Mouse (Mus musculus) forebrain, embryonic 11.5 days (tissue): ENCODE data around the gene Uhmk1. TPM values are rescaled to one million over a fixed set of nuclear protein-coding genes. Genes with fewer than 3 reads are reported as not detected.

Source experiments
- ATAC-seq: fragments of 200-750 bp; cut with Nextera tagmentation; replicated peaks from 2 replicates; pipeline ENCODE4 v1.8.0; 2017; ENCODE audit warnings: moderate TSS enrichment; ENCODE audit not compliant: low FRiP score
- DNase-seq: peaks from one replicate; pipeline ENCODE4 v3.0.0-alpha.2; 2017; ENCODE audit warnings: low spot score
- H3K27ac ChIP-seq: fragments of 300-500 bp; sonication (generic); 2 replicates; pipeline ENCODE4 v1.5.1; 2014; ENCODE audit warnings: low read depth, low read length
- H3K27me3 ChIP-seq: fragments of 300-500 bp; sonication (generic); 2 replicates; pipeline ENCODE4 v1.6.1; 2014; ENCODE audit warnings: mild to moderate bottlenecking, low read length, mixed read lengths; ENCODE audit not compliant: control insufficient read depth, insufficient read depth
- H3K36me3 ChIP-seq: fragments of 300-500 bp; sonication (generic); 2 replicates; pipeline ENCODE4 v1.6.1; 2014; ENCODE audit warnings: mild to moderate bottlenecking, low read length, moderate library complexity, mixed read lengths; ENCODE audit not compliant: control insufficient read depth, insufficient read depth
- H3K4me1 ChIP-seq: fragments of 300-500 bp; sonication (generic); replicated peaks from 2 replicates; pipeline ENCODE4 v1.6.1; 2014; ENCODE audit warnings: low read length, mixed read lengths; ENCODE audit not compliant: control insufficient read depth, insufficient read depth
- H3K4me2 ChIP-seq: fragments of 300-500 bp; sonication (generic); 2 replicates; pipeline ENCODE4 v1.6.1; 2014; ENCODE audit warnings: low read depth, mild to moderate bottlenecking, low read length, moderate library complexity, mixed read lengths; ENCODE audit not compliant: severe bottlenecking
- H3K4me3 ChIP-seq: fragments of 300-500 bp; sonication (generic); 2 replicates; pipeline ENCODE4 v1.5.1; 2014; ENCODE audit warnings: low read depth, low read length
- H3K9ac ChIP-seq: fragments of 300-500 bp; sonication (generic); 2 replicates; pipeline ENCODE4 v1.6.1; 2014; ENCODE audit warnings: low read length
- H3K9me3 ChIP-seq: fragments of 300-500 bp; sonication (generic); 2 replicates; pipeline ENCODE4 v1.6.1; 2016; ENCODE audit warnings: low read length, mixed read lengths; ENCODE audit not compliant: control insufficient read depth
- WGBS: fragments of 180-500 bp; shearing (Covaris S2); extraction: QIAGEN DNeasy Blood & Tissue Kit; methylation state at CpG from one replicate; pipeline ENCODE4 v1.1.7; 2014; 5-methylcytosine and 5-hydroxymethylcytosine counted together
- polyA plus RNA-seq: library from polyadenylated mRNA; unstranded; fragments of >200 nt; fragmentation: Nextera tagmentation; extraction: Ambion mirVana; gene quantifications from 2 replicates; pipeline ENCODE4 v1.2.1, GENCODE M21; 2014

Gene Uhmk1
- polyA plus RNA-seq, 1 experiment from 2014 or later: 16.7 TPM

GRCm38 (mm10) chr1:170152552-170152951 is 62.6 kb downstream of the Uhmk1 start:
- DNase-seq: no peak
- ATAC-seq: no peak
- no peaks in the 10 kb centered on the region; the same call in 1 of the 2 replicates for H3K36me3 ChIP-seq
- no peaks in the 10 kb centered on the region for H3K27me3 ChIP-seq
- H3K27ac ChIP-seq: no peak overlapping the region
- no peak overlapping the region for H3K4me2 ChIP-seq
- 83% methylated on average over 2 of the region's 2 CpGs for WGBS
- no peaks in the 10 kb centered on the region for H3K9me3 ChIP-seq
- H3K9ac ChIP-seq: no peak overlapping the region
- no peak overlapping the region for H3K4me3 ChIP-seq
- H3K4me1 ChIP-seq: no peaks in the 10 kb centered on the region

GRCm38 (mm10) chr1:170150870-170151269 is 64.3 kb downstream of the Uhmk1 start:
- Histone ChIP-seq H3K4me1 (no peaks in the 10 kb centered on the region), H3K4me3 (no peak overlapping the region), H3K27ac (no peak overlapping the region), H3K9ac (no peak overlapping the region), H3K36me3 (no peaks in the 10 kb centered on the region; the same call in 1 of the 2 replicates), H3K4me2 (no peak overlapping the region), H3K27me3 (no peaks in the 10 kb centered on the region), H3K9me3 (no peaks in the 10 kb centered on the region)
- ATAC-seq (no peak), DNase-seq (no peak)
- 86% methylated on average over 6 of the region's 6 CpGs for WGBS

DNA sequence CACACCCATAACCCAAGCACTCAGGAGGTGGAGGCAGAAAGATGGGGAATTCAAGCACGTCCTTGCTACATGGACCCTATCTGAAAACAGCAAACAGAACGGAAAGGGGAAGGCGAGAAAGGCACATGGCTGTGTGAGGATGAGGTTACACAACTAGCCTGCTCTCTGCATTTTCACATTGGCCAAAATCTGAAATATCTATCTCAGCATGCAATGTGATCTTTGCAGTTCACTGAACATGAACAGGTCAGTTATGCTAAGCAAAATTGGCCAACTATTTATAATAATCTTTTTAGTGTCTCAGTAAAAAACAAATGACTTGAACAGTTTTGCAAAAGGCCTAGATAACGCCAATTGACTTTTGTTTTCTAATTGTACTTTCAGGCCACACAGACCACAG is 65.4 kb downstream of the Uhmk1 start:
- Histone ChIP-seq H3K27me3 (no peaks in the 10 kb centered on the region), H3K36me3 (no peaks in the 10 kb centered on the region; the same call in 1 of the 2 replicates), H3K4me3 (no peak overlapping the region), H3K4me1 (no peaks in the 10 kb centered on the region), H3K9me3 (no peaks in the 10 kb centered on the region), H3K4me2 (no peak overlapping the region), H3K27ac (no peak overlapping the region), H3K9ac (no peak overlapping the region)
- DNase-seq (no peak), ATAC-seq (no peak)
- WGBS: 89% methylated on average over 4 of the region's 4 CpGs

- Histone ChIP-seq H3K4me3 (no peak overlapping the region), H3K9me3 (no peaks in the 10 kb centered on the region), H3K27ac (no peak overlapping the region), H3K4me1 (no peaks in the 10 kb centered on the region), H3K36me3 (no peaks in the 10 kb centered on the region; the same call in 1 of the 2 replicates), H3K4me2 (no peak overlapping the region), H3K9ac (no peak overlapping the region), H3K27me3 (no peaks in the 10 kb centered on the region)
- 92% methylated on average over 6 of the region's 6 CpGs for WGBS
- ATAC-seq (no peak), DNase-seq (no peak)
Observed at GRCm38 (mm10) chr1:170148536-170148935, 66.7 kb downstream of the Uhmk1 start.

DNA sequence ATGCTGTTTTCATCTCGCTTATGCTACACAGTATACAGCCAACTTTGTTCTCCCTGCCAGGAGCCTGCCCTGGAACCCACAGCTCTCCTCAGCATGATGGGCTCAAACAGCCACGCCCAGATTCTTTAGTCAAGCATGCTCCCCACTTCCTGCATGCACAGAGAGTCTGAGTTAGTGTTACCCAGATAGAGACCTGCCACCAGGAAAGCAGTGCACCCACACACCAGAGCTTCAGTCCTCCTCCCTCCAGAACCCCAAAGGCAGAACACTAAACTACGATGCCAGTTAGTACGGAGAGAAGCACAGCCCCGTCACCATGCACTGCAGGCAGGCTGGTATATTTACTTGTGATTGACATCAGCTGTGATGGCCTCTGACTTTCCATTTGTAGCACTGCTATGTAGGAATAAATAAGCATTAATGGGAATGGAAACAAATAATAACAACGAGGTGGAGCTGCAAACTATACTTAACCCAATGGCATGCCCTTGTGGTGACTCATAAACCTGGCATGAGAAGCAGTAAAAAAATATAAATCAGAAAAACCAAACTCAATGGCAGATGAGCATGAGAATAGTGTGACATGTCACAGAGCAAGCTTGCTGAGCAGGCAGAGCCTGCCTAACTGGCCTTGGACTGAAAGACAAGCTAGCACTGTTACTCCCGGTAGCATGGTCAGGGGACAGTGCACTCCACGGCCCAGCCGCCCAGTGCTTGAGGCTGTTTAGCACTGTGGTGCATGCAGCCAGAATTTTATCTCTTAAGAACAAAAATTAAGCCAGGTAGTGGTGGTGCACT is 67.3 kb downstream of the Uhmk1 start:
- ATAC-seq: no peak
- no peaks in the 10 kb centered on the region; the same call in 1 of the 2 replicates for H3K36me3 ChIP-seq
- H3K4me1 ChIP-seq: no peaks in the 10 kb centered on the region
- no peak overlapping the region for H3K4me2 ChIP-seq
- 90% methylated on average over 9 of the region's 9 CpGs for WGBS
- H3K9ac ChIP-seq: no peak overlapping the region
- no peaks in the 10 kb centered on the region for H3K27me3 ChIP-seq
- no peak overlapping the region for H3K4me3 ChIP-seq
- no peaks in the 10 kb centered on the region for H3K9me3 ChIP-seq
- no peak overlapping the region for H3K27ac ChIP-seq
- no peak for DNase-seq

- DNase-seq: no peak
- no peak for ATAC-seq
- 97% methylated on average over 4 of the region's 4 CpGs for WGBS
Observed at GRCm38 (mm10) chr1:170145606-170146005, 69.6 kb downstream of the Uhmk1 start.

More at GRCm38 (mm10) chr1:170145606-170146005, 69.6 kb downstream of the Uhmk1 start:
- Histone ChIP-seq H3K36me3 (no peaks in the 10 kb centered on the region; the same call in 1 of the 2 replicates), H3K27ac (no peak overlapping the region), H3K4me3 (no peak overlapping the region), H3K9ac (no peak overlapping the region), H3K4me2 (no peak overlapping the region), H3K27me3 (no peaks in the 10 kb centered on the region), H3K4me1 (no peaks in the 10 kb centered on the region), H3K9me3 (no peaks in the 10 kb centered on the region)

Other genes starting within 250 kb of the Uhmk1 start
- gene Hsd17b7, start 246.2 kb downstream of the Uhmk1 start, polyA plus RNA-seq: 20.8 and 20.9 TPM in 2 replicates
- gene Ddr2, start 104.6 kb downstream of the Uhmk1 start, polyA plus RNA-seq: 23.5 and 27.3 TPM in 2 replicates
- gene Uap1, start 40.4 kb downstream of the Uhmk1 start, polyA plus RNA-seq: 59.2 and 65.7 TPM in 2 replicates
- gene Sh2d1b2, start 17.4 kb upstream of the Uhmk1 start, polyA plus RNA-seq: 0.07 TPM in 1 of 2 replicates, not detected in the other
- not detected in 2 replicates for gene Sh2d1b1, start 61.9 kb upstream of the Uhmk1 start, polyA plus RNA-seq
- 4.5 and 6.6 TPM in 2 replicates for gene Gm7694, start 90.9 kb upstream of the Uhmk1 start, polyA plus RNA-seq
- gene Spata46, start 93.4 kb upstream of the Uhmk1 start, polyA plus RNA-seq: 1.6 and 3.2 TPM in 2 replicates